Mouse (Mus musculus) kidney, embryonic 14.5 days (tissue): ENCODE measurements around the gene Cmtr2. TPM values are rescaled to one million over a fixed set of nuclear protein-coding genes. Genes with fewer than 3 reads are reported as not detected.

ENCODE experiments used
- ATAC-seq: fragments of 200-750 bp; cut with Nextera tagmentation; 2 replicates; pipeline ENCODE4 v1.8.0; 2017; ENCODE audit warnings: moderate number of reproducible peaks, mild to moderate bottlenecking, moderate TSS enrichment, moderate library complexity; ENCODE audit not compliant: low FRiP score, low TSS enrichment
- H3K27ac ChIP-seq: fragments of 300-500 bp; sonication (generic); 2 replicates; pipeline ENCODE4 v1.5.1; 2014; ENCODE audit warnings: low read depth, mild to moderate bottlenecking, low read length, moderate library complexity, mixed read lengths
- H3K27me3 ChIP-seq: fragments of 300-500 bp; sonication (generic); 2 replicates; pipeline ENCODE4 v1.6.1; 2014; ENCODE audit warnings: mild to moderate bottlenecking, low read length; ENCODE audit not compliant: control insufficient read depth, insufficient read depth
- H3K36me3 ChIP-seq: fragments of 300-500 bp; sonication (generic); 2 replicates; pipeline ENCODE4 v1.6.1; 2014; ENCODE audit warnings: low read length, mixed read lengths; ENCODE audit not compliant: control insufficient read depth, insufficient read depth
- H3K4me1 ChIP-seq: fragments of 300-500 bp; sonication (generic); 2 replicates; pipeline ENCODE4 v1.6.1; 2014; ENCODE audit warnings: low read length, mixed read lengths; ENCODE audit not compliant: control insufficient read depth, insufficient read depth
- H3K4me2 ChIP-seq: fragments of 300-500 bp; sonication (generic); replicated peaks from 2 replicates; pipeline ENCODE4 v1.6.1; 2014; ENCODE audit warnings: low read depth, mild to moderate bottlenecking, low read length
- H3K4me3 ChIP-seq: fragments of 300-500 bp; sonication (generic); 2 replicates; pipeline ENCODE4 v1.5.1; 2014; ENCODE audit warnings: mild to moderate bottlenecking, low read length
- H3K9ac ChIP-seq: fragments of 300-500 bp; sonication (generic); 2 replicates; pipeline ENCODE4 v1.6.1; 2014; ENCODE audit warnings: low read depth, mild to moderate bottlenecking, low read length, moderate library complexity
- H3K9me3 ChIP-seq: fragments of 300-500 bp; sonication (generic); 2 replicates; pipeline ENCODE4 v1.6.1; 2016; ENCODE audit warnings: low read length; ENCODE audit not compliant: control insufficient read depth
- WGBS: fragments of 180-500 bp; shearing (Covaris S2); extraction: QIAGEN DNeasy Blood & Tissue Kit; methylation state at CpG from one replicate; pipeline ENCODE4 v1.1.7; 2014; 5-methylcytosine and 5-hydroxymethylcytosine counted together
- polyA plus RNA-seq: library from polyadenylated mRNA; unstranded; fragments of >200 nt; fragmentation: Nextera tagmentation; extraction: Ambion mirVana; gene quantifications from 2 replicates; pipeline ENCODE4 v1.2.1, GENCODE M21; 2014

Cmtr2 gene
- polyA plus RNA-seq, 1 experiment from 2014 or later: 11.1 TPM

- Histone ChIP-seq H3K27me3 (no peaks in the 10 kb centered on the region), H3K4me2 (no peak overlapping the region), H3K9ac (no peak overlapping the region), H3K36me3 (no peaks in the 10 kb centered on the region), H3K4me1 (no peaks in the 10 kb centered on the region), H3K27ac (no peak overlapping the region), H3K4me3 (no peak overlapping the region), H3K9me3 (no peaks in the 10 kb centered on the region)
- WGBS: 28% methylated on average over 8 of the region's 8 CpGs
- no peak for ATAC-seq
Observed at GRCm38 (mm10) chr8:110188961-110189750, 26.3 kb upstream of the Cmtr2 start.

GRCm38 (mm10) chr8:110196678-110197077, 18.8 kb upstream of the Cmtr2 start:
- Histone ChIP-seq H3K9ac (no peak overlapping the region), H3K9me3 (no peaks in the 10 kb centered on the region), H3K27me3 (no peaks in the 10 kb centered on the region), H3K36me3 (no peaks in the 10 kb centered on the region), H3K4me3 (no peak overlapping the region), H3K27ac (no peak overlapping the region), H3K4me1 (no peaks in the 10 kb centered on the region), H3K4me2 (no peak overlapping the region)
- no peak for ATAC-seq
- WGBS: 0% methylated on average over 5 of the region's 5 CpGs

GRCm38 (mm10) chr8:110201806-110202205, 13.7 kb upstream of the Cmtr2 start:
- Histone ChIP-seq H3K4me3 (no peak overlapping the region), H3K27me3 (no peaks in the 10 kb centered on the region), H3K4me1 (no peaks in the 10 kb centered on the region), H3K9ac (no peak overlapping the region), H3K4me2 (no peak overlapping the region), H3K9me3 (no peaks in the 10 kb centered on the region), H3K36me3 (no peaks in the 10 kb centered on the region), H3K27ac (no peak overlapping the region)
- WGBS: 38% methylated on average over 11 of the region's 11 CpGs
- no peak for ATAC-seq

GRCm38 (mm10) chr8:110216253-110216652, 788 bp downstream of the Cmtr2 start:
- Histone ChIP-seq H3K9ac (no peak overlapping the region), H3K9me3 (no peaks in the 10 kb centered on the region), H3K4me2 (no peak overlapping the region), H3K36me3 (peaks cover 7% of the 10 kb centered on the region; the same call in 1 of the 2 replicates), H3K4me1 (peaks cover 5% of the 10 kb centered on the region), H3K27me3 (no peaks in the 10 kb centered on the region), H3K4me3 (no peak overlapping the region), H3K27ac (no peak overlapping the region)
- no peak for ATAC-seq
- WGBS: 83% methylated on average over 5 of the region's 5 CpGs

GRCm38 (mm10) chr8:110217198-110217597, 1.7 kb downstream of the Cmtr2 start:
- no peaks in the 10 kb centered on the region for H3K9me3 ChIP-seq
- peaks cover 17% of the 10 kb centered on the region for H3K36me3 ChIP-seq
- H3K27me3 ChIP-seq: no peaks in the 10 kb centered on the region
- H3K27ac ChIP-seq: no peak overlapping the region
- H3K4me2 ChIP-seq: peak overlapping the region; percentile 55
- 29% methylated on average over 5 of the region's 5 CpGs for WGBS
- H3K9ac ChIP-seq: no peak overlapping the region
- H3K4me1 ChIP-seq: peaks cover 5% of the 10 kb centered on the region
- H3K4me3 ChIP-seq: peak overlapping the region; percentile 55
- ATAC-seq: peak; percentile 26; the same call in 1 of the 2 replicates

- Histone ChIP-seq H3K27me3 (no peaks in the 10 kb centered on the region), H3K4me3 (peak overlapping the region; percentile 55), H3K4me1 (peaks cover 5% of the 10 kb centered on the region), H3K27ac (0 out of 2 replicates have a peak overlapping the region, but pooled peaks have one; percentile 8), H3K9ac (peak overlapping the region; percentile 36; the same call in 1 of the 2 replicates), H3K9me3 (no peaks in the 10 kb centered on the region), H3K36me3 (peaks cover 22% of the 10 kb centered on the region), H3K4me2 (peak overlapping the region; percentile 55)
- peak; percentile 99 for ATAC-seq
- under 1% methylated on average over 40 of the region's 43 CpGs for WGBS
Observed at GRCm38 (mm10) chr8:110217681-110218131, 2.2 kb downstream of the Cmtr2 start.

GRCm38 (mm10) chr8:110218511-110218910, 3.0 kb downstream of the Cmtr2 start:
- Histone ChIP-seq H3K9me3 (no peaks in the 10 kb centered on the region), H3K4me1 (peaks cover 5% of the 10 kb centered on the region), H3K9ac (peak overlapping the region; percentile 36; the same call in 1 of the 2 replicates), H3K4me2 (peak overlapping the region; percentile 55), H3K4me3 (peak overlapping the region; percentile 55), H3K27ac (no peak overlapping the region), H3K36me3 (peaks cover 29% of the 10 kb centered on the region), H3K27me3 (no peaks in the 10 kb centered on the region)
- ATAC-seq: no peak
- 78% methylated on average over 5 of the region's 5 CpGs for WGBS

- no peak for ATAC-seq
- H3K27me3 ChIP-seq: no peaks in the 10 kb centered on the region
Observed at GRCm38 (mm10) chr8:110220936-110221335, 5.5 kb downstream of the Cmtr2 start.

GRCm38 (mm10) chr8:110230803-110231202, 15.3 kb downstream of the Cmtr2 start:
- Histone ChIP-seq H3K9me3 (no peaks in the 10 kb centered on the region), H3K27ac (no peak overlapping the region), H3K4me2 (no peak overlapping the region), H3K36me3 (no peaks in the 10 kb centered on the region), H3K4me3 (no peak overlapping the region), H3K27me3 (no peaks in the 10 kb centered on the region), H3K9ac (no peak overlapping the region), H3K4me1 (no peaks in the 10 kb centered on the region)
- 38% methylated on average over 6 of the region's 6 CpGs for WGBS
- ATAC-seq: no peak

More at GRCm38 (mm10) chr8:110220936-110221335, 5.5 kb downstream of the Cmtr2 start:
- Histone ChIP-seq H3K27ac (no peak overlapping the region), H3K9ac (no peak overlapping the region), H3K4me3 (no peak overlapping the region), H3K9me3 (no peaks in the 10 kb centered on the region), H3K36me3 (peaks cover 31% of the 10 kb centered on the region), H3K4me2 (no peak overlapping the region), H3K4me1 (peaks cover 5% of the 10 kb centered on the region)
- 92% methylated on average over 14 of the region's 14 CpGs for WGBS
